Mouse (Mus musculus) liver, embryonic 13.5 days (tissue): ENCODE measurements at regions not wholly inside any gene's neighbourhood (a gene's known extent, or its start where the extent isn't known, plus 50 kb on each side); places are given as distances from the start of the nearest gene placed in this dataset.

Source experiments
- ATAC-seq: fragments of 200-750 bp; cut with Nextera tagmentation; 2 replicates; pipeline ENCODE4 v1.8.0; 2017; ENCODE audit warnings: low read depth, mild to moderate bottlenecking, moderate number of reproducible peaks, moderate library complexity
- DNase-seq: peaks from one replicate; pipeline ENCODE4 v3.0.0; 2022
- H3K27ac ChIP-seq: fragments of 300-500 bp; sonication (generic); 2 replicates; pipeline ENCODE4 v1.5.1; 2015; ENCODE audit warnings: moderate library complexity, mild to moderate bottlenecking, inconsistent platforms
- H3K27me3 ChIP-seq: fragments of 300-500 bp; sonication (generic); 2 replicates; pipeline ENCODE4 v1.6.1; 2015; ENCODE audit warnings: mild to moderate bottlenecking, inconsistent platforms
- H3K36me3 ChIP-seq: fragments of 300-500 bp; sonication (generic); 2 replicates; pipeline ENCODE4 v1.6.1; 2015; ENCODE audit warnings: mild to moderate bottlenecking, inconsistent platforms
- H3K4me1 ChIP-seq: fragments of 300-500 bp; sonication (generic); replicated peaks from 2 replicates; pipeline ENCODE4 v1.6.1; 2015; ENCODE audit warnings: inconsistent platforms
- H3K4me2 ChIP-seq: fragments of 300-500 bp; sonication (generic); 2 replicates; pipeline ENCODE4 v1.6.1; 2015; ENCODE audit warnings: inconsistent platforms, mild to moderate bottlenecking, moderate library complexity
- H3K4me3 ChIP-seq: fragments of 300-500 bp; sonication (generic); replicated peaks from 2 replicates; pipeline ENCODE4 v1.5.1; 2015; ENCODE audit warnings: mild to moderate bottlenecking, inconsistent platforms
- H3K9ac ChIP-seq: fragments of 300-500 bp; sonication (generic); 2 replicates; pipeline ENCODE4 v1.6.1; 2015; ENCODE audit warnings: mild to moderate bottlenecking, inconsistent platforms
- H3K9me3 ChIP-seq: fragments of 300-500 bp; sonication (generic); replicated peaks from 2 replicates; pipeline ENCODE4 v1.6.1; 2016; ENCODE audit warnings: inconsistent platforms
- WGBS: fragments of 180-500 bp; shearing (Covaris S2); methylation state at CpG from one replicate; pipeline ENCODE4 v1.1.7; 2015; ENCODE audit not compliant: insufficient replicate concordance; 5-methylcytosine and 5-hydroxymethylcytosine counted together
- microRNA counts: library from miRNA; unstranded; fragments of <30 nt; microRNA quantifications from one replicate; lab custom pipeline; 2016
- microRNA-seq: library from miRNA; unstranded; fragments of <30 nt; microRNA quantifications from one replicate; pipeline ENCODE4, GENCODE M21; 2016

DNA sequence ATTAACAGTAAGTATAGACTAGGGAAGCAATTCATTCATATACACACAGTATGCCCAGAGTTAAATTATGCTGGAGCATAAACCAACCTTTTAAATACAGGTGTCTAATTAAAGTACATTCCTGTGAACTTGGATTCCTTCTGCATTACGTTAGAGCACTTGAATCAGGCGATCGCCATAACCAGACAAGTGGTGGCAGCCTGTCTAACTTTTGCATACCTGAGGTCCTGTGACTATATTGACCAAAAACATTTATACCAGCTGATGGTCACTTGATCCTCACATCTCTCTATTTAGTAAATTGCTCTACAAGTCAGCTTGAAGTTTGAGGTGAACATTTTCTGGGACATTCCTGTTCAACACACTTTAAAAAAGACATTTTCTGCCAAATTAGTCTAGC, 330.5 kb downstream of the Tex13c3 start:
- Histone ChIP-seq H3K36me3 (no peaks in the 10 kb centered on the region), H3K9ac (no peak overlapping the region), H3K27me3 (no peaks in the 10 kb centered on the region), H3K4me1 (no peaks in the 10 kb centered on the region), H3K4me3 (no peak overlapping the region), H3K27ac (no peak overlapping the region), H3K4me2 (no peak overlapping the region), H3K9me3 (no peaks in the 10 kb centered on the region)
- DNase-seq (no peak), ATAC-seq (no peak)
- 73% methylated on average over 3 of the region's 3 CpGs for WGBS

DNA sequence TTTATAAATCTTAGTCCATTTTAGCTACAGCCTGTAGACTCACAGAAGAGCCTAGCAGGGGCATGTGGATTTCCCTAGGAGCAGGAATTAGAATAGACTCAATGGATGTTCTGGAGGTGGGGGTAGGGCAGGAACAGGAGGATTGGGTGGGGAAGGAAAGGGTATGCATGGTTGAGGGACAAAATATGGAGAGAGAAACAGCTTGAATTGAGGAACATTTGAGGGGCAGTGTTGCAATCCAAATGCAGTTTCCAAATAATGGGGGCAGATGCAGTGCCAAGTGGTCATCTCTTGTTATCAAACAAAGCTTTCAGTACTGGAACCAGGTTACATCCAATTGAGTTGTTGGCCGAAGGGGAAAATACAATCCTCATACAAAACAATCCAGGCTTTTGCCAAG, 332.4 kb downstream of the Tex13c3 start:
- no peak overlapping the region for H3K27ac ChIP-seq
- H3K36me3 ChIP-seq = no peaks in the 10 kb centered on the region
- no peak overlapping the region for H3K4me3 ChIP-seq
- no peak overlapping the region for H3K9ac ChIP-seq
- DNase-seq (no peak), ATAC-seq (no peak)
- WGBS = 64% methylated on average over 1 of the region's 1 CpGs
- H3K9me3 ChIP-seq = no peaks in the 10 kb centered on the region
- H3K4me1 ChIP-seq = no peaks in the 10 kb centered on the region
- H3K4me2 ChIP-seq = no peak overlapping the region
- no peaks in the 10 kb centered on the region for H3K27me3 ChIP-seq

DNA sequence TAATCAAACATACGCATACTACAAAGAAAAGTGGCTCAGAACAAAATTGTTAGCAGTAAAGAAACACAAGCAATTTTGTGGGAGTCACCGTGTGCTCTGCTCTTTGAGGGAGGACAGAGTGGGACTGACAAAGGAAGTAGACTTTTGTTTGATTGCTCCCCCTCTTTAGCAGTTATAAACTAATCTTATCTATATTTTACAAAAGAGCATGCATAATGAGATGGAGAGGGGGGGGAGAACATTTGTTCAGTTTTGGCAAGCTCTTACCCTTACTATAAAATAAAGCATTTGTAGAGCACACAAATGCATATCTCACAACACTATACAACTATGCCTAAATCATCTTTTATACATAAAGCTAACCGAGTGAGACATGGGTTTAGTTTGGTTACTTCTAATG, 332.9 kb downstream of the Tex13c3 start:
- 56% methylated on average over 3 of the region's 3 CpGs for WGBS
- DNase-seq (no peak), ATAC-seq (no peak)
- Histone ChIP-seq H3K9me3 (no peaks in the 10 kb centered on the region), H3K4me2 (no peak overlapping the region), H3K27me3 (no peaks in the 10 kb centered on the region), H3K4me3 (no peak overlapping the region), H3K9ac (no peak overlapping the region), H3K4me1 (no peaks in the 10 kb centered on the region), H3K36me3 (no peaks in the 10 kb centered on the region), H3K27ac (no peak overlapping the region)

GRCm38 (mm10) chrX:19112753-19113152, 368.4 kb downstream of the Tex13c3 start:
- Histone ChIP-seq H3K36me3 (no peaks in the 10 kb centered on the region), H3K4me1 (no peaks in the 10 kb centered on the region), H3K4me3 (no peak overlapping the region), H3K9ac (no peak overlapping the region), H3K9me3 (no peaks in the 10 kb centered on the region), H3K4me2 (no peak overlapping the region), H3K27ac (no peak overlapping the region), H3K27me3 (no peaks in the 10 kb centered on the region)
- 65% methylated on average over 7 of the region's 7 CpGs for WGBS
- ATAC-seq (no peak), DNase-seq (no peak)

GRCm38 (mm10) chrX:19102911-19103310, 378.2 kb downstream of the Tex13c3 start:
- Histone ChIP-seq H3K4me1 (no peaks in the 10 kb centered on the region), H3K9ac (no peak overlapping the region), H3K27me3 (no peaks in the 10 kb centered on the region), H3K27ac (no peak overlapping the region), H3K9me3 (no peaks in the 10 kb centered on the region), H3K4me3 (no peak overlapping the region), H3K4me2 (no peak overlapping the region), H3K36me3 (no peaks in the 10 kb centered on the region)
- ATAC-seq = no peak
- 43% methylated on average over 2 of the region's 2 CpGs for WGBS
- DNase-seq = no peak

DNA sequence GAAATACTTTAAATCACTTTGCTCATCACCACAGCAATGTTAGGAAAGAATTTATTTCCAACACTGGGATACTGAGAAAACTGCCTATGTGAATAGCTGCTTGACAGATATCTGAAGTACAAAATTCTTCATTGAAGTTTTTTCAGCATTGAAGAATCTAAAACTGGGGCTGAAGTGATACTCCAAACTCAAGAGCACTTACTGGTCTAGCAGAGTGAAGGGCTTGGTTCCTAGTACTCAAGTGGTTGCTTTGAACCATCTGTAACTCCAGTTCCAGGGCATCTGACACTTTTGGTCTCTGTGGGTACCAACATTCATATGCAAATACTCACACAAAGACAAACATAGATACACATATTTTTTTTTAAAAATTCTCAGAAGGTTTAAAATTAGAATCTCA, 385.2 kb downstream of the Tex13c3 start:
- Histone ChIP-seq H3K27ac (no peak overlapping the region), H3K4me2 (no peak overlapping the region), H3K9ac (no peak overlapping the region), H3K27me3 (no peaks in the 10 kb centered on the region), H3K4me1 (no peaks in the 10 kb centered on the region), H3K4me3 (no peak overlapping the region), H3K36me3 (no peaks in the 10 kb centered on the region), H3K9me3 (no peaks in the 10 kb centered on the region)
- ATAC-seq = no peak
- DNase-seq = no peak

- 63% methylated on average over 1 of the region's 1 CpGs for WGBS
- ATAC-seq (no peak), DNase-seq (no peak)
- H3K9me3 ChIP-seq = no peaks in the 10 kb centered on the region
- H3K4me2 ChIP-seq = no peak overlapping the region
- H3K27ac ChIP-seq = no peak overlapping the region
- H3K4me1 ChIP-seq = no peaks in the 10 kb centered on the region
- H3K27me3 ChIP-seq = no peaks in the 10 kb centered on the region
- H3K9ac ChIP-seq = no peak overlapping the region
- no peaks in the 10 kb centered on the region for H3K36me3 ChIP-seq
- H3K4me3 ChIP-seq = no peak overlapping the region
Measured at GRCm38 (mm10) chrX:19084435-19084834, 396.7 kb downstream of the Tex13c3 start.

- Histone ChIP-seq H3K9ac (no peak overlapping the region), H3K27ac (no peak overlapping the region), H3K4me1 (no peaks in the 10 kb centered on the region), H3K36me3 (no peaks in the 10 kb centered on the region), H3K4me3 (no peak overlapping the region), H3K9me3 (no peaks in the 10 kb centered on the region), H3K4me2 (no peak overlapping the region), H3K27me3 (no peaks in the 10 kb centered on the region)
- ATAC-seq = no peak
- no peak for DNase-seq
- 64% methylated on average over 2 of the region's 2 CpGs for WGBS
Measured at GRCm38 (mm10) chrX:19080021-19080420, 401.1 kb downstream of the Tex13c3 start.

MicroRNAs encoded in the stretch of these regions (microRNA counts, 519-probe panel; counts per million panel counts)
- 114 counts per million for microRNA mmu-miR-221 (lab: Ali Mortazavi, UCI)
- microRNA mmu-miR-222 (lab: Ali Mortazavi, UCI) = 114 counts per million

Small RNA genes in the stretch of these regions (microRNA-seq; reads per million reads assigned to microRNA genes)
- gene Mir221 = 548 reads per million, percentile 70 among the genes with 10 or more reads in this experiment
- gene Mir222 = 318 reads per million, percentile 64 among the genes with 10 or more reads in this experiment
